Mouse (Mus musculus) brown adipose tissue, adult 24 weeks (tissue): Measurements from ENCODE around the gene Usp37. TPM values are rescaled to one million over a fixed set of nuclear protein-coding genes. Genes with fewer than 3 reads are reported as not detected.
A peak's percentile ranks its signal among the peaks of the same experiment; 100 is the strongest.

ENCODE experiments used
- H3K27ac ChIP-seq: fragments of 200-500 bp; replicated peaks from 2 replicates; pipeline ENCODE4 v1.5.1; 2012; ENCODE audit warnings: low read depth, mild to moderate bottlenecking, low read length
- H3K4me1 ChIP-seq: fragments of 200-500 bp; 2 replicates; pipeline ENCODE4 v1.6.1; 2012; ENCODE audit warnings: low read length, mixed read lengths; ENCODE audit not compliant: control insufficient read depth, insufficient read depth, insufficient read length
- H3K4me3 ChIP-seq: fragments of 200-500 bp; 2 replicates; pipeline ENCODE4 v1.5.1; 2012; ENCODE audit warnings: low read depth, mild to moderate bottlenecking, low read length, moderate library complexity; ENCODE audit not compliant: insufficient read depth
- polyA plus RNA-seq: library from polyadenylated mRNA; stranded (reverse); fragments of >200 nt; gene quantifications from 2 replicates; pipeline ENCODE4 v1.2.4, GENCODE M21; 2012; ENCODE audit not compliant: missing spikeins, insufficient read depth, insufficient read length

The Usp37 gene
- polyA plus RNA-seq, 1 experiment: 3.4 TPM

- no peak overlapping the region for H3K4me3 ChIP-seq
- H3K4me1 ChIP-seq: no peaks in the 10 kb centered on the region; the same call in 1 of the 2 replicates
- no peak overlapping the region for H3K27ac ChIP-seq
Measured at GRCm38 (mm10) chr1:74395290-74395689, 148.8 kb downstream of the Usp37 start.

DNA sequence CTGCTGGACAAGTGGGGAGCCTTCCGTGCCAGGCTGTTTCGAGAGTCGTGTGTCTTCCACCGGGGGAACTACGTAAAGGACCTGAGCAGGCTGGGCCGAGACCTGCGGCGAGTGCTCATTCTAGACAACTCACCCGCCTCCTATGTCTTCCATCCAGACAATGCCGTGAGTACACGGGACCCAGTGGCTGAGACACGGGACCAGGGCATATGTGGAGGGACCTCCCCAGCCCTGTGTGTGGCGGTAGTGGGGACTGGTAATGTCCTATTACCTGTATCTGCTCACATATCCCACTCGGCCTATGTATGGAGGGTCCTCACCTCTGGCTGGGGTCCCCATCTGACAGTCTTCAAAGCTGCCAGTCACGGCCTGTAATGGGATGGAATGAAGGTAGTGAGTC lies 149.2 kb downstream of the Usp37 start:
- H3K4me3 ChIP-seq: no peak overlapping the region
- peaks cover under 1% of the 10 kb centered on the region; the same call in 1 of the 2 replicates for H3K4me1 ChIP-seq
- H3K27ac ChIP-seq: no peak overlapping the region

GRCm38 (mm10) chr1:74394311-74394710 lies 149.8 kb downstream of the Usp37 start:
- Histone ChIP-seq H3K4me1 (peaks cover 5% of the 10 kb centered on the region; the same call in 1 of the 2 replicates), H3K4me3 (no peak overlapping the region)

GRCm38 (mm10) chr1:74393697-74394096 lies 150.4 kb downstream of the Usp37 start:
- Histone ChIP-seq H3K4me3 (no peak overlapping the region), H3K4me1 (peaks cover 5% of the 10 kb centered on the region; the same call in 1 of the 2 replicates), H3K27ac (no peak overlapping the region)

More at GRCm38 (mm10) chr1:74394311-74394710, 149.8 kb downstream of the Usp37 start:
- no peak overlapping the region for H3K27ac ChIP-seq

GRCm38 (mm10) chr1:74393010-74393409 lies 151.1 kb downstream of the Usp37 start:
- H3K27ac ChIP-seq: no peak overlapping the region; the same call in 1 of the 2 replicates
- peak overlapping the region; percentile 99 for H3K4me3 ChIP-seq
- H3K4me1 ChIP-seq: peaks cover 5% of the 10 kb centered on the region; the same call in 1 of the 2 replicates

- H3K27ac ChIP-seq: peak overlapping the region; percentile 99
- H3K4me1 ChIP-seq: peaks cover 7% of the 10 kb centered on the region; the same call in 1 of the 2 replicates
- H3K4me3 ChIP-seq: peak overlapping the region; percentile 99
Measured at GRCm38 (mm10) chr1:74392446-74392994, 151.6 kb downstream of the Usp37 start.

- peaks cover 8% of the 10 kb centered on the region; the same call in 1 of the 2 replicates for H3K4me1 ChIP-seq
- H3K4me3 ChIP-seq: peak overlapping the region; percentile 99
- H3K27ac ChIP-seq: peak overlapping the region; percentile 99
Measured at GRCm38 (mm10) chr1:74391844-74392441, 152.1 kb downstream of the Usp37 start.

GRCm38 (mm10) chr1:74390924-74391748 lies 152.9 kb downstream of the Usp37 start, which contains the start of gene Ctdsp1:
Gene Ctdsp1, plus strand, starts transcription at chr1:74391509.
- H3K27ac ChIP-seq: peak within 1 kb of the TSS; percentile 99
- H3K4me3 ChIP-seq: peak within 1 kb of the TSS; percentile 99
- H3K4me1 ChIP-seq: peaks cover 8% of the 10 kb centered on the region; the same call in 1 of the 2 replicates

DNA sequence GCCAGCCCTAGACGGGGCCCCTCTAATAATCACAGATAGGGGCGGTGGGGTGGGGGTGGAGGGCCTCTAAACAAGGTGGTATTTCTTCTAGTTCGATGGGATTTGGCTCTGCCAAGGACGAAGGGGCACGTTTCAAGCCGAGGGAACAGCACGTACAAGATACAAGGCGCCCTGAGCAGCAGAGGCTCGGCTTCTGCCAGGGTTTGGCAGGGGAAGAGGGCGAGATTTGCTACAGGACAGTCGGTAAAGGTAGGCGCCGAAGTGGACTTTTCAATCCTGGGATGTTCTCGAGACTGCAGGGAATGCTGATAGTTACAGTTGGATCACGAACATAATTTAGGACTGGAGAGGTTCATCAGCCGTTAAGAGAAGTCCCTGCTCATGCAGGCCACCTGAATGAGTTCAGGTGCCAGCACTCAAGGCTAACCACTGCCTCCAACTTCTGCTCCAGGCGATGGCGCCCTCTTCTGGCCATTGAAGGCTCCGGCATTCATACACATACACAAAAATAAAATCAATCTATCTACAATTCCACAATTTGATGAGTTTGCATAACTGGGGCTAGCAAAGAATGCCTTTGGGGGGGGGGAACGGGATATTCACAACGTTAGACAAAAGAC lies 153.7 kb downstream of the Usp37 start:
- Histone ChIP-seq H3K27ac (peak overlapping the region; percentile 66), H3K4me1 (peaks cover 8% of the 10 kb centered on the region; the same call in 1 of the 2 replicates), H3K4me3 (peak overlapping the region; percentile 34)

- H3K4me3 ChIP-seq: peak overlapping the region; percentile 19
Measured at GRCm38 (mm10) chr1:74389831-74390286, 154.2 kb downstream of the Usp37 start.

GRCm38 (mm10) chr1:74388398-74388920 lies 155.6 kb downstream of the Usp37 start:
- Histone ChIP-seq H3K4me3 (no peak overlapping the region), H3K27ac (no peak overlapping the region), H3K4me1 (peaks cover 8% of the 10 kb centered on the region; the same call in 1 of the 2 replicates)

More at GRCm38 (mm10) chr1:74389831-74390286, 154.2 kb downstream of the Usp37 start:
- H3K27ac ChIP-seq: peak overlapping the region; percentile 81
- H3K4me1 ChIP-seq: peaks cover 8% of the 10 kb centered on the region; the same call in 1 of the 2 replicates

DNA sequence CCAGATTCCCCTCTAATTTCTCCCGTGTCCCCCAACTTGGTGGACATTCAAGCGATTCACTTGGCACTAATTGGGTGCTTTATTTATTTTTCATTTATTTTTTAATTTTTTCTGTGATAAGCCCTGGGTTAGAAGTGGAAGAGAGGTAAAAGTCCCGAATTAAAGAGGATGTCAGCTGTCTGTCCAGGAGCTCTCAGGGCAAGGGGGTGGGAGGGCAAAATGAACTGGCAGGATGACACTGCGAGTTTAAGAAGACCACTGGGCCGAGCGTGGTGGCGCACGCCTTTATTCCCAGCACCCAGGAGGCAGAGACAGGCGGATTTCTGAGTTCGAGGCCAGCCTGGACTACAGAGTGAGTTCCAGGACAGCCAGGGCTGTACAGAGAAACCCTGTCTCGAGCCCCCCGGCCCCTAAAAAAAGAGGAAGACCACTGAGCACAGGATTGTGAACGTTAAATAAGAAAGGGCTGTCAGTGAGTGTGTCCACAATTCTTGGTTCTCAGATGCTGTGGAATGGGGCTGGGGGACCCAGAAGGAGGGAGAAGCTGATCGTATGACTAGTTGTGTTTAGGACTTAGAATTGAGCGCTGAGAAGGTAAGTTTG lies 156.6 kb downstream of the Usp37 start:
- Histone ChIP-seq H3K4me3 (peak overlapping the region; percentile 75), H3K4me1 (peaks cover 8% of the 10 kb centered on the region; the same call in 1 of the 2 replicates), H3K27ac (peak overlapping the region; percentile 95)

DNA sequence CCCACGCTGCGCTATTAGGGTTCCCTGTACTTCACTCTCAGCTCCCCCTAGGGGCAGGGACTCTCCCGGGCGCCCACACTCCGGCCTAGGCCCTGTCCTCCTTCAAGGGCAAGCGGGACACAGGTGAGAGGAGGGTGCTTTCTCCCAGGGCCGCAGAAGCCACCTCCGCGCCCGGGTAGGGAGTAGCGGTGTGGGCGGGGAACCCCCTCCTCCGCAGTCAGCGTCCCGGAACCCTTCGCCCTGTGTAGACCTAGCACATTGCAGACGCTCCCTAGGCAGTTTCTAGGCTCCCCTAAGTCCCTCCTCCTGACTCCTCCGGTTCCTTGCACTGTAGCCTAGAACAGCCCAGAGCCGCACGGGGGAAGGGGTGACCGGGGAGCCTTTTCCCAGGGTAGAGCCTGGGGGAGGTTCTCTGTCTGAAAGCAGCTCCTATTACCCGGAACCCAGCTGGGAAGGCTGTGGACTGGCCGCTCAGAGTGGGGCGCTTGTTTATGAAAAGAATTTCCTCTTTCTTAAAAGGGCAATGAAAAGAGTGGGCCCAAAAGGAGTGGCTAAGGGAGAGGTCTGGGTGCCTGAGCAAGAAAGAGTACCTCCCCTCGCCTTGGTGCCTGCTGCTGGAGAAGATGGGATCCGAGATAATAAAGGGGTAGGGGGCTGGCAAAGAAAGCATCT lies 157.2 kb downstream of the Usp37 start:
- peak overlapping the region; percentile 75 for H3K4me3 ChIP-seq
- peaks cover 8% of the 10 kb centered on the region; the same call in 1 of the 2 replicates for H3K4me1 ChIP-seq
- peak overlapping the region; percentile 95 for H3K27ac ChIP-seq

DNA sequence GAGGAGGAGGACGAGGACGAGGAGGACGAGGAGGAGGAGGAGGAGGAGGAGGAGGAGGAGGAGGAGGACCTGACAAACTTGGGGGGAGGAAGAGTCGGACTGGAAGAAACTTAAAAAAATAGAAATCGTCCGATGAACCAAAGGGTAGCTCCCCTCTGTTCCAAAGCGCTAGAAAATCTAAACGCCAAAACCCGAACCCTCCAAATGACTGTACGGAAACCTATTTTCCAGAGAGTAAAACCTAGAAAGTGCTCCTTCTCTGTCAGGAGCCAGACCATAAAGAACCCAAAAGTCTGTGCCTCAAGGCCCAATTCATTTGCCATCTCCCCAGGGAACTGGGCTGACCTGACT lies 157.7 kb downstream of the Usp37 start:
- Histone ChIP-seq H3K4me3 (peak overlapping the region; percentile 75), H3K27ac (peak overlapping the region; percentile 95), H3K4me1 (peaks cover 8% of the 10 kb centered on the region; the same call in 1 of the 2 replicates)
